Mouse (Mus musculus): Measurements from ENCODE around the gene Ubac2. TPM values are rescaled to one million over a fixed set of nuclear protein-coding genes. Genes with fewer than 3 reads are reported as not detected.

Gene Ubac2
- polyA plus RNA-seq, 1 experiment from 2014 or later = 25.5 TPM

GRCm38 (mm10) chr14:121896126-121897090 lies 18.0 kb downstream of the Ubac2 start:
- ATAC-seq = no peak
- Histone ChIP-seq H3K9ac (no peak overlapping the region), H3K4me3 (no peak overlapping the region), H3K9me3 (replicated peaks) (no peaks in the 10 kb centered on the region), H3K27ac (no peak overlapping the region), H3K27me3 (replicated peaks) (no peaks in the 10 kb centered on the region), H3K4me2 (no peak overlapping the region), H3K4me1 (peaks cover 31% of the 10 kb centered on the region; the same call in 1 of the 2 replicates), H3K36me3 (peaks cover 4% of the 10 kb centered on the region; the same call in 1 of the 2 replicates)
- 69% methylated on average over 6 of the region's 6 CpGs for WGBS (ENCODE audit: insufficient replicate concordance)

- H3K36me3 ChIP-seq = peaks cover 9% of the 10 kb centered on the region; the same call in 1 of the 2 replicates
- no peaks in the 10 kb centered on the region for H3K27me3 ChIP-seq (replicated peaks)
- H3K9ac ChIP-seq = no peak overlapping the region
- H3K9me3 ChIP-seq (replicated peaks) = no peaks in the 10 kb centered on the region
- no peak overlapping the region for H3K27ac ChIP-seq
- H3K4me2 ChIP-seq = no peak overlapping the region
- H3K4me3 ChIP-seq = no peak overlapping the region
- H3K4me1 ChIP-seq = peaks cover 34% of the 10 kb centered on the region
- ATAC-seq = no peak
- WGBS (ENCODE audit: insufficient replicate concordance) = 65% methylated on average over 2 of the region's 2 CpGs
These were observed 19.4 kb downstream of the Ubac2 start for GRCm38 (mm10) chr14:121897773-121898172.

- Histone ChIP-seq H3K36me3 (peaks cover 9% of the 10 kb centered on the region; the same call in 1 of the 2 replicates), H3K4me1 (peaks cover 41% of the 10 kb centered on the region), H3K4me2 (no peak overlapping the region), H3K27ac (no peak overlapping the region), H3K27me3 (replicated peaks) (no peaks in the 10 kb centered on the region), H3K9ac (no peak overlapping the region), H3K4me3 (no peak overlapping the region), H3K9me3 (replicated peaks) (no peaks in the 10 kb centered on the region)
- ATAC-seq = no peak
- 71% methylated on average over 11 of the region's 11 CpGs for WGBS (ENCODE audit: insufficient replicate concordance)
These were observed 20.1 kb downstream of the Ubac2 start for GRCm38 (mm10) chr14:121898509-121898908.

GRCm38 (mm10) chr14:121899071-121899470 lies 20.7 kb downstream of the Ubac2 start:
- no peaks in the 10 kb centered on the region for H3K9me3 ChIP-seq (replicated peaks)

GRCm38 (mm10) chr14:121901511-121901910 lies 23.1 kb downstream of the Ubac2 start:
- no peak overlapping the region for H3K4me2 ChIP-seq
- H3K36me3 ChIP-seq = peaks cover 16% of the 10 kb centered on the region
- no peak overlapping the region for H3K9ac ChIP-seq
- no peak overlapping the region for H3K4me3 ChIP-seq
- no peak for ATAC-seq
- no peak overlapping the region for H3K27ac ChIP-seq
- no peaks in the 10 kb centered on the region for H3K9me3 ChIP-seq (replicated peaks)
- H3K4me1 ChIP-seq = peaks cover 47% of the 10 kb centered on the region
- WGBS (ENCODE audit: insufficient replicate concordance) = 86% methylated on average over 6 of the region's 6 CpGs
- no peaks in the 10 kb centered on the region for H3K27me3 ChIP-seq (replicated peaks)

More at GRCm38 (mm10) chr14:121899071-121899470, 20.7 kb downstream of the Ubac2 start:
- Histone ChIP-seq H3K36me3 (peaks cover 9% of the 10 kb centered on the region; the same call in 1 of the 2 replicates), H3K4me3 (no peak overlapping the region), H3K27ac (no peak overlapping the region), H3K27me3 (replicated peaks) (no peaks in the 10 kb centered on the region), H3K4me2 (no peak overlapping the region), H3K4me1 (peaks cover 42% of the 10 kb centered on the region), H3K9ac (no peak overlapping the region)
- 57% methylated on average over 3 of the region's 3 CpGs for WGBS (ENCODE audit: insufficient replicate concordance)
- ATAC-seq = no peak

- H3K36me3 ChIP-seq = peaks cover 24% of the 10 kb centered on the region
- H3K27ac ChIP-seq = no peak overlapping the region
- H3K4me1 ChIP-seq = peaks cover 53% of the 10 kb centered on the region
- no peak for ATAC-seq
- no peak overlapping the region for H3K4me2 ChIP-seq
- H3K9me3 ChIP-seq (replicated peaks) = no peaks in the 10 kb centered on the region
- 66% methylated on average over 7 of the region's 7 CpGs for WGBS (ENCODE audit: insufficient replicate concordance)
- H3K4me3 ChIP-seq = no peak overlapping the region
- H3K9ac ChIP-seq = no peak overlapping the region
- no peaks in the 10 kb centered on the region for H3K27me3 ChIP-seq (replicated peaks)
These were observed 25.0 kb downstream of the Ubac2 start for GRCm38 (mm10) chr14:121903381-121903876.

- Histone ChIP-seq H3K9me3 (replicated peaks) (no peaks in the 10 kb centered on the region), H3K27ac (0 out of 2 replicates have a peak overlapping the region, but pooled peaks have one; percentile 5), H3K36me3 (peaks cover 33% of the 10 kb centered on the region), H3K4me2 (no peak overlapping the region), H3K9ac (no peak overlapping the region), H3K4me3 (no peak overlapping the region), H3K27me3 (replicated peaks) (no peaks in the 10 kb centered on the region), H3K4me1 (peaks cover 46% of the 10 kb centered on the region)
- ATAC-seq = no peak
- WGBS (ENCODE audit: insufficient replicate concordance) = 13% methylated on average over 3 of the region's 3 CpGs
These were observed 26.3 kb downstream of the Ubac2 start for GRCm38 (mm10) chr14:121904754-121905153.

- H3K27ac ChIP-seq = peak overlapping the region; percentile 65
- no peak overlapping the region for H3K4me3 ChIP-seq
- no peaks in the 10 kb centered on the region for H3K9me3 ChIP-seq (replicated peaks)
- no peaks in the 10 kb centered on the region for H3K27me3 ChIP-seq (replicated peaks)
- no peak overlapping the region for H3K4me2 ChIP-seq
- H3K4me1 ChIP-seq = peaks cover 46% of the 10 kb centered on the region
- 48% methylated on average over 8 of the region's 8 CpGs for WGBS (ENCODE audit: insufficient replicate concordance)
- H3K9ac ChIP-seq = no peak overlapping the region
- ATAC-seq = no peak; the same call in 1 of the 2 replicates
- H3K36me3 ChIP-seq = peaks cover 41% of the 10 kb centered on the region
These were observed 28.0 kb downstream of the Ubac2 start for GRCm38 (mm10) chr14:121906341-121906991.

GRCm38 (mm10) chr14:121906992-121907681 lies 28.7 kb downstream of the Ubac2 start:
- peak overlapping the region; percentile 5; the same call in 1 of the 2 replicates for H3K27ac ChIP-seq
- no peak overlapping the region for H3K4me3 ChIP-seq
- no peak for ATAC-seq
- peaks cover 46% of the 10 kb centered on the region for H3K4me1 ChIP-seq
- H3K27me3 ChIP-seq (replicated peaks) = no peaks in the 10 kb centered on the region
- WGBS (ENCODE audit: insufficient replicate concordance) = 62% methylated on average over 11 of the region's 11 CpGs
- no peak overlapping the region for H3K4me2 ChIP-seq
- no peaks in the 10 kb centered on the region for H3K9me3 ChIP-seq (replicated peaks)
- no peak overlapping the region for H3K9ac ChIP-seq
- peaks cover 42% of the 10 kb centered on the region for H3K36me3 ChIP-seq

GRCm38 (mm10) chr14:121909868-121910267 lies 31.4 kb downstream of the Ubac2 start:
- no peak for ATAC-seq

GRCm38 (mm10) chr14:121912501-121912900 lies 34.1 kb downstream of the Ubac2 start:
- Histone ChIP-seq H3K9ac (no peak overlapping the region), H3K27me3 (replicated peaks) (no peaks in the 10 kb centered on the region), H3K4me1 (peaks cover 3% of the 10 kb centered on the region; the same call in 1 of the 2 replicates), H3K4me3 (no peak overlapping the region), H3K9me3 (replicated peaks) (no peaks in the 10 kb centered on the region), H3K4me2 (no peak overlapping the region), H3K27ac (no peak overlapping the region), H3K36me3 (peaks cover 50% of the 10 kb centered on the region)
- ATAC-seq = no peak
- 89% methylated on average over 7 of the region's 7 CpGs for WGBS (ENCODE audit: insufficient replicate concordance)

More at GRCm38 (mm10) chr14:121909868-121910267, 31.4 kb downstream of the Ubac2 start:
- Histone ChIP-seq H3K4me1 (peaks cover 23% of the 10 kb centered on the region), H3K4me2 (no peak overlapping the region), H3K36me3 (peaks cover 51% of the 10 kb centered on the region), H3K27ac (no peak overlapping the region), H3K9me3 (replicated peaks) (no peaks in the 10 kb centered on the region), H3K9ac (no peak overlapping the region), H3K4me3 (no peak overlapping the region), H3K27me3 (replicated peaks) (no peaks in the 10 kb centered on the region)
- 82% methylated on average over 6 of the region's 6 CpGs for WGBS (ENCODE audit: insufficient replicate concordance)

Data from liver, embryonic 12.5 days (tissue).